Mouse (Mus musculus): Measurements from ENCODE around the gene Stpg2. TPM values are rescaled to one million over a fixed set of nuclear protein-coding genes. Genes with fewer than 3 reads are reported as not detected.
"Not testable (repeated sequence)": the region's sequence is repeated elsewhere in the genome, so short reads cannot be mapped to it uniquely, and the experiment has no call there.

The Stpg2 gene
- total RNA-seq (2022) = under 1 TPM in 3 of 4 experiments, not detected in 1; 0.13 to 0.25 (median 0.16) TPM

DNA sequence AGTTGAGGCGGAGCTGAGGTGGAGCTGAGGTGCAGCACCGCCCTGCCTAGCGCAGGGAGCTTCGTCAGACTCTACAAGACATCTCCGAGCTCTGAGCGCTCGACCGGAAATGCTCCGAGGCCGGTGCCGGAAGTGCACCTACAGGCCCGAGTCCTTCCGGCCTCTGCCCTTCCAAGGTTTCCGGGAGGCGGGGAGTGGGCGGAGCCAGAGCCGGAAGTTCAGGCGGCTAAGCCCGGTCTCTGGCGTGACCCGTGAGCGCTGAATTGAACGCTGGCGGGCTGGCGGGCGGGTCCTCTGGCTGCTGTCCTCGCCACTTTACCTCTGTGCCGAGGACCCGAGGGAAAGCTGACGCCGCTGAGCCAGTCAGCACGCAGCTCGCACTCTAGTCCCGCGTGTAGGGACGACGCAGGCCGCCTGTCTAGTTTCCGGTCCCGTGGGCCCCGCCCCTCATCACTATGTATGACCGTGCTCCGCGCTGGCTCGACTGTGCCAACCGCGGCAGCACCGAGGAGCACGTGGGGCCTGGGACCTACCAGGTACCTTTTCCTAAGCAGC, at the start of gene Stpg2:
Stpg2 (plus strand) TSS at position 251 of the 555 bp plus-strand sequence.
- peak; percentile 93 to 94 for DNase-seq (ENCODE audit: low spot score in 2 of 2)

GRCm38 (mm10) chr3:139162146-139162545, 43.3 kb upstream of the Stpg2 start:
- DNase-seq (ENCODE audit: low spot score in 2 of 2) = no peak

- no peak for DNase-seq (ENCODE audit: low spot score in 2 of 2)
These were observed 42.8 kb upstream of the Stpg2 start for GRCm38 (mm10) chr3:139162658-139163057.

DNA sequence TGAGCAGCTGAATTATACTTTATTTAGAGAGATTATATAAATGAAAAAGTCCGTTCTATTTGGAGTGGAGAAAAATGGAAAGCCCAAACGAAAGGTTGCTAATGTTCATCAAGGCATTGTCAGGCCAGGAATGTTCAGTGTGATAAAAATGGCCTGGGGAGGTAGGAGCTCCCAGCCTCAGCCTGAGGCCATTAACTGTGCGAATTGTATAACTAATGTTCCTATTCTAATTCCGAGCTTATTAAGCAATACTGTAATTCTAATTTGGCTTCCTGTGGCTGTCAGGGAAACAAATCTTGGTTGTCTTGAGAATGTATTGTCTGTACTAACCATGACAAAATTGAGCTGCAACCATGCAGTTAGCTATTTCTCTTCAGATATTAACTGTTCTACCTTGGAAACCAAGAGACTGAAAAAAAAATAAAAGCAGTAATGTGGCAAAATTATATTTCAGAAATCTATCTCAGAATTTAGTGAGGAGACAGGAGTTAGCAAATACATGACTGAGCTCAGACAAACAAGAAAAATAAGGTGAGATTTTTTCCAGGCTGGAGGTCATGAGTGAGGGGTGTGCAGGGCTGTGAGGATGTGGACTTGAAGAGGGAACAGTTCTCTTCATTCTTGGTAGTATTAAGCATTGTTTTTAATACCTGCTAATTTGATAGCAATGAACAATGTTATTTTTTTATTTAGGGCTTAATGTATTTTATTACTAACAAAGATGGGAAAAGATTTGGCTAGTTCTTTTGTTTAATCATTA, 36.8 kb upstream of the Stpg2 start:
- no peak for DNase-seq (ENCODE audit: low spot score in 2 of 2)

- DNase-seq (ENCODE audit: low spot score in 2 of 2) = no peak
These were observed 35.8 kb upstream of the Stpg2 start for GRCm38 (mm10) chr3:139169740-139170139.

DNA sequence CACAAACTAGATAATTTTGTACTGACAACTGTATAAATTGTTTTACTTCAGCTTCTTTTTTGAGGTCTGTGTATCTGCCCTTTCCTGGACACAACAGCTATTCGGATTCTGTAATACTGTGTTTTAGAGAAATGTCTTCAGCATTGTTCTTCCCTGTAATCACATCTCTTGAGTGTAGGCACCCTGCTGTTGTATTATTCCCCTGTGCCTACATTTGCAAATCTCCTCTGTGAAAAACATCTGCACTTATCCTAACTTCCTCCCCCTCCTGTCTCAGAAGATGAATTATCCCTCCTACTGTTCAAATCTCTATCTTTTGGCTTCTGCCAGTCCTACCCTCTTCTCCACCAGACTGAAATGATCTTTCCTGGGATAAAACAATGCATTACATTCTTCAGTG, 28.6 kb upstream of the Stpg2 start:
- DNase-seq (ENCODE audit: low spot score in 2 of 2) = no peak

- no peak for DNase-seq (ENCODE audit: low spot score in 2 of 2)
These were observed 14.0 kb upstream of the Stpg2 start for GRCm38 (mm10) chr3:139191541-139191940.

DNA sequence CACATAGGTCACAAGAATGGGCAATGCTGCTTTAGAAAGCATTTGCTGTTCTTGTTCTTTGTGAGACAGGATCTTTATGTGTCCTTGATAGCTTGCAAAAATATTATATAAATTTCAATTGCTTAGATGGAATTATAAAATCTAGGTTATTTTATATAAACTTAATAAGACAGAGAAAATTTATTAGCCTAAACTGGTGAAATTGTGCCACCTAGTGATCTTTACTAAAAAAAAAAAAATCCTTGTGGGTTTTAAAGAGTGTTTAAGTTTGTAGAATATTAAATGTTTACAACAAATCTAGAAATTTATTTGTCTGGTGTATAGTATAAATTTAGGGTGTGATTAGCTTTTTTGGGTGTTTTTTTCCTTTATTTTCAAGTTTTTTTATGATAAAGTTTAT, 11.6 kb upstream of the Stpg2 start:
- no peak for DNase-seq (ENCODE audit: low spot score in 2 of 2)

DNA sequence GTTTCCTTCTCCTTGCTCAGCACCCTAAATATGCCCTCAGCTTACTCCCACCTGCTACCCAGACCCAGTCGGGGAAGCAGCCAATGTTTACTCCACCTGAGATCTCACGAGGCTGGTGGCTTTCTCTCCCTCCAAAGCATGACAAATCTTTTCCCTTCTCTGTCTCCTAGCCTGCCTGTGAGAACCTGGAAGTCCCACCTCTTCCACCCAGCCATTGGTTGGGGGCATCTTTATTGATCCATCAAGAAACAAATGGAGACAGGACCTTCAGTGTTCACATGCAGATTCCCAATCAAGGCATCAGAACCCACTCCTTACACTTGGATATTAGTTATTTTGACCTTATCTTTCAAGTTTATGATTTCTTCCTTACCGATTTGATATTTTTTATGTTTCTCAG, 7.1 kb upstream of the Stpg2 start:
- no peak for DNase-seq (ENCODE audit: low spot score in 2 of 2)

DNA sequence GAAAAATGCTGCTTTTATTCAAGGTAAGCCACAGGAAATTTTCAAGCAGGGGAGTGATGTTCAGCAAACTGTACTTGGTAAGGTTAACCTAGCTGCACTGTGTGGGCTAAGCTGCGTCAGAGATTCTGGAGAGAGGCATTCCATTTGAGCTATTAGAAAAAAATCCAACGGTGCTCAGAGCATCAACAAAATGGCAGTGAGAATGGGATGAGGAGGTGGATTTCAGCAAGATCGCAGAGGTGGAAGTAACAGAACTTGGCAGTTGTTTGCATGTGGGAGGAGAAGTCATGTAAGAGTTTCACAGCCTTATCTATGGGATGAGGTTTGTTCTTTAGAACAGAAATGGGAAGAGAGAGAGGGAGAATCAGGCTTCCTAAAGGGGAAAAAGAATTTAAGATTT, 5.2 kb upstream of the Stpg2 start:
- no peak for DNase-seq (ENCODE audit: low spot score in 2 of 2)

- DNase-seq (ENCODE audit: low spot score in 2 of 2) = no peak
These were observed 11.5 kb downstream of the Stpg2 start for GRCm38 (mm10) chr3:139216945-139217344.

DNA sequence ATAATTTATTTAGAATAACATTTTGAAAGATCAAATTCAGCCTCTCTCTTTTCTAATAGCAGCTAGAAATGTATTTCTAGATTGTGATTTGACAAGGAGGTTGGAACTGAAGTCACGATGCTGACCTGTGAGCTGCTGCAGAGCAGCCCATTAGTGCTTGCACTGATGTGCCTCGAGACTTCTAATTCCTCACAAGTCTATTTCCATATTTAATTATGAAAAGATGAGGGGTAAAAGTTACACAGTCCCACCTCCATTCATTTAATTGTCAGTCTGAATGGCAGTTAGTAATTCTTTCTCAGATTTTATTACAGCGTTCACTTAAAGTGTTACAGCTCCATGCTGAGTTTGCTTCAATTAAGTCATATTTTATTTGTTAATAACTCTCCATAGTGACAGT, 19.6 kb downstream of the Stpg2 start:
- DNase-seq (ENCODE audit: low spot score in 2 of 2) = no peak

DNA sequence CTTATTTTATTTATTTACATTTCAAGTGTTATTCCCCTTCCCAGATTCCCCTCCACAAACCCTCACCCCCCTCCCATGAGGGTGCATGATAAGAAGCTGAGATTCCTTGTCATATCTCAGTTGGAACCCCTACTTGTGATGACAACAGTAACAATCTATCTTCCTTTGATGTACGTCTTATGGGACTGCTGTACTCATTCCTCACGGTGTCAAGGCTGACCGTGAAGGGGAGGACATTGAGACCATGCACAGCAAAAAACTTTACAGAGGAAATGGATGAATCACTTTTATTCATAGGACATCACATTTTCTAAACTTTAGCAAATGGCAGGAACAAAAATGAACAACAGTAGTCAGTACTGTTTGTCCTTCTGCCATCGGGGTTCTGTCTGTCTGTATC, 21.3 kb downstream of the Stpg2 start:
- no peak for DNase-seq (ENCODE audit: low spot score in 2 of 2)

GRCm38 (mm10) chr3:139245219-139245618, 39.7 kb downstream of the Stpg2 start:
- no peak for DNase-seq (ENCODE audit: low spot score in 2 of 2)

DNA sequence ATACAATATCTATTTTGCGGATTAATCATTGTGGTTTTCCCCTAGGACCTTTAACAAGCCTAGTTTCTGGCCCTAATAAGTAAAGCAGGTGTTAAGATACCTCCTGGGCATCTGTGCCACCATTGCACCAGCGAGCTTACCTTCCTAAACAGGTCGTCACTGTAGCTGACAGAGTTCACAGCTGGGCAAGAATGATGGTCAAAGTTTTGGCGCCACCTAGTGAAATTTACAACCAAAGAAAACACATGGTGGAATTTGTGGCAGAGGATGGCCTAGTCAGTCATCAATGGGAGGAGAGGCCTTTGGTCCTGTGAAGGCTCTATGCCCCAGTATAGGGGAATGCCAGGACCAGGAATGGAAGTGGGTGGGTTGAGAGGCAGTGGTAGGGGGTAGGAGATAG, 41.0 kb downstream of the Stpg2 start:
- no peak for DNase-seq (ENCODE audit: low spot score in 2 of 2)

GRCm38 (mm10) chr3:139262359-139262758, 56.9 kb downstream of the Stpg2 start:
- not testable (repeated sequence) for DNase-seq (ENCODE audit: low spot score in 2 of 2)

DNA sequence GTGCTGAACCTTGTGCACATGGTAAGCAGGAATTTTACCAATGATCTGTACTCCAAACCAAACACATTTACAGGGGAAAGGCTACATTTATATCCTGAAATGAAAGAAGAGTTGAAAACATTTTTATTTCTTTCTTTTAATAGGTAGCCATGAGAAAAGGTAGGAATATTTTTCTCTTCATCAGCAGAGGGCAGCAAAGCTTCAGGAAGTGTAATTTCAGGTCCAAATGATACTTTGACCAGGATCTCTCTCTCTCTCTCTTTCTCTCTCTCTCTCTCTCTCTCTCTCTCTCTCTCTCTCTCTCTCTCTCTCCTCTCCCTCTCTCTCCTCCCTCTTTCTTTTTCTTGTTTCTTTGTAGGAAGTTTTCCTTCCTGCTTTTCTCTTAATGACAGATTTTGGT, 92.4 kb downstream of the Stpg2 start:
- DNase-seq (ENCODE audit: low spot score in 2 of 2) = no peak

DNA sequence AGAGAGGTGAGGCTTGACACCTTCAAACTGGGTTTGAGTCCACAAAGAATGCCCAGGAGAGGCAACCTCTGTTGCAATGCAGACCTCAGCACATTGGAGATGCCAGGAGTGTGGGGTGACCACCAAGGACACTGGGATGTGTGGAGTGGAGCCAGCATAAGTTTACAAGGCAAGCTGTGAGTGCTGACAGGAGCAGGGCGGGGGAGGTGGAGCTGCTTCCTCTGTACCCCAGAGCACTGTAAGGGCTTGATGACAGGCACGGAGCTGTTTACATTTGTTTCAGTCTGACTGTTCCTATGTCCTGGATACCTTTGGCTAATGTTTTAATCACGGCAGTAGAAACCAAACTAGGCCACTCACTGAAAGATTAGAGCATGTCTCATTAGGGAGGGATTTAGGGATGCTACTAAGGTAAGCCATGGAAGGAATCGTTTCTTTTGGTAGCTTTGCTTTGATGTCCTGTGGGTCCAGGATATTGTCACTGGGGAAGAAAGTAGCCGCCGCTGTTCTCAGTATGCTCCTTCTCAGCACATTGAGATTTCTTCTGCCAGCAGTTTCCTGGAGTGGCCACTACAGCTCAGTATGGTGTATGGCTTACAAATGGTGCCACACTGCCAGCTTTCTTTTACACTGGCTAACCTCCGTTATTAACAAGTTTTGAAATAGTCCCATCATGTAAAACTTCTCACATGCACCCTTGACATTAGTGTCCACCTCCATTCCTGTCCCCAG, 102.8 kb downstream of the Stpg2 start:
- DNase-seq (ENCODE audit: low spot score in 2 of 2) = no peak

DNA sequence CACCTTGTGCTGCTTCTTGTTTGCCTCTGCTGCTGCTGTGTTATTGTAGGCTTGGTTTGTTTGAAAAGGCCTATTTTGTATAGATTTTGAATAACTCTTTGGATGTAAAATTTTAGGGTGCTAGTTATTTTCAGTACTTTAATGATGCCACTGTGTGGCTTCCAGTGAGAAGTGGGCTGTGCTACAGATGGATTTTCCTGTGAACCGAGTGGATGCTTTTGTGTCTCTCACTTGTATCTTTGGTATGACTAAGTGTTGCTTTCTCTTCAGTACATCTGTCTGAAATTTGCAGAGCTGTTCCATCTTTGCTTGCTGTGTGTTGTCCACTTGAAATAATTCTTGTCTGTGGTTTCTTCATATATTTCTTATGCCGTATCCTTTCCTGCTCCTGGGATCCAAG, 106.2 kb downstream of the Stpg2 start:
- DNase-seq (ENCODE audit: low spot score in 2 of 2) = peak; percentile 7 to 13

DNA sequence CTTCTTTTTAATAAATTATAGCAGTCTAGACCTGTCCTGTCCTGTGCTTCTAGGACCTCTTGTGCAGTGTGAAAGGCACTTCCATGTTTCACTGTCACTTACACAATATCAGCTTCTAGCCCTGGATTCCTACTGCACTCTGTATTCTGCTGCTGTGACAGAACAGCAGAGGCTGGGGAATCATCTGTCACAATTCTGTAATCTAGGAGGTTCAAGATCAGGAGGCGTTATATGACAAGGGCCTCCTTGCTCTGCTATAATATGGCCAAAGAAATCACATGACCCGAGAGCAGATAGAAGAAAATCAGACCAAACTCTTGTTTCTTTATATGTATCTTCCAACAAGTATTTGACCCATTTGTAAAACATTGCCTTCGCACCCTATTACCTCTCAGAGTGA, 175.0 kb downstream of the Stpg2 start:
- DNase-seq (ENCODE audit: low spot score in 2 of 2) = no peak

DNA sequence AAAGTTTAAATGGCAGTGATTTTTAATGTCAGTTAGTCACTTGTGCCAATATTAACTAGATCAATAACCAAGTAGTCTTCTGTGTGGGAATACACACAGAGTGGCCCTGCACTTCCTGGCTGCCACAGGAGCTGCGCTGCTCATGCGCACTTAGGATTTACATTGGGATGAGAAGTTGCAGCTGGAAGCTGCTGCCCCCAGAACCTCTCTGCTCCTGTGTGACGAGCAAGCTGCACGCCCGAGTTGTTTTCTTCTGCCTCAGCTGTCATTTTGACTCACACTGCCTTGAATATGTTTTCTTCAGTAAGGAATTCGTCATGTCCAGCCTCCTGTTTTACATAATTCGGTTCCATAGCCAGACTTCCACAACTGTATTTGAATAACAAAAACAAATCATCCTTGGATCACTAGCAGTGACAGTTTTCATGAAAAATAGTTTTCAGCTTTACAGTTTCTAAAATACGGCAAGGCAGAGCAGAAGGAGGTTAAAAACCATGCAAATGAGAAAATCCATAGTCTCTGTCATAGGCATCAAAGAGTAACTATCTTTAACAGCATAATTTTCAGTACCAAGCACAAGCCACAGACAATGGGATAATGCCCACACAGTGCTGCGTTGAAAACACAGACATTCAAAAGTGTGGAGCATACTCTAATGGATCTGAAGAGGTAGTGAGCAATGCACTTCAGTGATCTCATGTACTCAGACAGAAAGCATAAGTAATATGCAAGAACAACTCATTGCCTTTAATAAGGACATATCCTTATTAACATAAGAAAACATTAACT, 191.8 kb downstream of the Stpg2 start:
- peak in 1 of 2 experiments; percentile 7 for DNase-seq (ENCODE audit: low spot score in 2 of 2)

DNA sequence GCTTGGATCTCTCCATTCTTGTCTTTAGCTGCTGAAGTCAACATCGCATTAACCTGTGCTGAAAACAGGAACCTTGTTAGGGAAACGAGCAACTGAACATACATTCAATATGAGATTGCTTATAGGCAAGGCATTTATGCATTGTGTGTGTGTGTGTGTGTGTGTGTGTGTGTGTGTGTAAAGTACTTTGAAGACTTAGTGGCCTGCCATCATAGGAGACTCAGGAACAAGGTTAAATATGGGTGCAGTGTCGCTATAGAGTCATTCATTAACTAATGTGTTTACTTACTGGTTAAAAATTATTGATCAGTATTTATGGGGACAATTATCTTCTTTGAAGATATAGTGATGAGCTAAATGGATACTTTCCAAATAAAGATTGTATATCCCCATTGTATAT, 199.2 kb downstream of the Stpg2 start:
- no peak for DNase-seq (ENCODE audit: low spot score in 2 of 2)
